Mouse (Mus musculus) CD4-positive naive resting alpha-beta T cell, adult 76 days (primary cell): ENCODE data around the gene Cldn7. TPM values are rescaled to one million over a fixed set of nuclear protein-coding genes. Genes with fewer than 3 reads are reported as not detected.

Source experiments
- total RNA-seq: library from RNA; stranded (reverse); gene quantifications from one replicate; pipeline ENCODE4 v1.2.4, GENCODE M21; 2023

Cldn7 gene
- not detected for total RNA-seq

DNA sequence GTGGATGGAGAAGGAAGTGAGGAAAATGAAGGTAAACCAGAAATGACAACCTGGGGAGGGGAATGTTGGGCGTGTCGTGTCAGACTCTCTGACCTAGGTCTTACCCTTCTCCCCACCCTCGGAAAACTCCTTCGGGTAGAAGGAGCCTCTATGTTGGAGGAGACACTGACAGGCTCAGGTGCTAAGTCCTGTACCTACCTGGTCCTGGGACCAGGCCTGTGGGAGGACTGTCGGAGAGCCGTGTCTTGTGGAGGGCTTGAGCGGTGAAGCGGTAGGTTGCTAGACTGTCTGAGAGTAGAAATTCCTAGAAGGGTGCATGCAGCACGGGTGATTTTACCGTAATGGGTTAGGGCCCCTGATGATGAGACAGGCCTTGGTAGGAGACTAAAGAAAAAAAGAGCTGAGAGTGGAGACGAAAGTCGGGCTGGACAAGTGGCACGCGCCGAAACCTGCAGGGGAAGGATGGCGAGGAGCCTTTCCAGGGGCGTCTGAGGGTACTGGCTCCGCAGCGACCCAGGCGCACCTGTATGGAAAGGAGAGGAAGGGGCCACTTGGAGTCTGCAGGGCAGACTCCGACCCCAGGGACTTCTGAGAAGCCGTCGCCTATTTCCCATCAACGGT lies at the start of gene Cldn7:
Gene Cldn7 (plus strand): TSS at position 130 of the 621 bp plus-strand sequence.

DNA sequence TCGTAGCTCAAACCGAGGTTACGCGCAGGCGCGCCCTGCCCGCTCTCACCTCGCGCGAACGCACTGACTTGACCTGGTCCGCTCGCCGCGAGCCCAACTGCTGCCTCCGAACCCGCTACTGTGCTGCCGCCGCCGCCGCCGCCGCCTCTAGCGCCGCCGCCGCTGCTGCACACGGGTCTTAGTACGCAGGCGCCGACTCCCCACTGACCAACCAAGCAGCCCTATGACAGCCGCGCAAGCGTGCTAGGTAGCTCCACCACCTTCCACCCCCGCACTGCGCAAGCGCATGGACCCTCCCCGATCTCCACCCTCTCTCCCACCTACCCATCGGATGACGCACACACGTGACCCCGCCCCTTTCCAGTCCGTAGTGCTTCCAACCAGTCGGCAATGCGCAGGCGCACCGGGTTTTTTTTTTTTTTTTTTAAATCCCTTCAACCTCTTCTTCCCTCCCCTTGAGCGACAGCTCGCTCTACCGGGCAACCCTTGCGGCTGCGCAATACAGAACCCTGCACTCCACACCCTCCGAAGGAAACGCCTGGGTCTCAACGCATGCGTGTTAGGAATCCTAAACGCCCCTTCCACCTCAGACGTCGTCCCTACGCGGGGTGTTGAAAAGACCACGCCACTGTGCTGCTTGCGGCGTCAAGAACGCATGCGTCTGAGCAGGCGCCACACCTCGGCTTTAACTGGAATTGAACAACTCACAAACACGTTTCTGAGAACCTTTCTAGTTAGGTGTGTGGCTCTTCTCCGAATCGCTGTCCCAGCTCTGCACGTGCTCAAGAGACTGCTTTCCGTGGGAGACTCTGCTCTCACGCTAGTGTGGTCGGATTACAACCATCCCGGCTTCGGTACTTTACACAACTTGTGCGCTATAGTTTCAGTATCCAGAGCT lies 43.2 kb upstream of the Cldn7 start, which contains the start of gene Eif5a:
Gene Eif5a (minus strand): TSS at position 845 of the 898 bp plus-strand sequence.

DNA sequence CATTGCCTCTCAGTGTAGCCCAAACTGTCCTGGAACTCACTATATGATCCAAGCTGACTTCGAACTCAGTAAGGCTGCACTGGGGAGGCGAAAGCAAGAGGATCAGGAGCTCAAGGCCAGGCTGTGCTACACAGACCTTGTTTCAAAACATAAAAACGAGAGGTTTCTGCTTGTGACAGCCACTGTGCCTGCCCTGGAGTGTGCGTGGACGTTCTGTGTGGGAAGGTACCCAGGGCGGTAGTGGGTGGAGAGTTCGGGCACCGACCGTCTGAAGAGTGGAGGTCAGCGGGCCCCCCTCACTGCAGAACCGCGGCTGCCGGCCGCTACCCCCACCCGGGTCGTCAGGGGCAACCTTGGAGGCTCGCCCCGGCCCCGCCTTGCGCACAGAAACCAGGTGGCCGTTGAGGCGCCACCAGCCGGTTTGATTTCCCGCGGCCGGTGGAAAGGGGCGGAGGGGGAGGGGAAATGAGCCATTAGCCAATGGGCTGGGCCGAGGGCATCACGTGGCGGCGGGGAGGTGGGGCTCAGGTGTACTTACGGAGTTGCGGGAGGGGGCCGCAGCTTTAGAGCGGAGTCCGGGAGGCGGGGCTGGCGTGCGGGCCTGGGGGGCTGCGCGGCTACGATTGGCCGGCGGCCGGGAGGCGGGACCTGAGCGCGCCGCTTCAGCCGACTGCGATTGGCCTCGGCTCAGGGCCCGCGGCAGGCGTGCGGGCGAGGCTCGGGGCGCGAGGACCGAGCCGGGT lies 29.3 kb upstream of the Cldn7 start, which contains the start of gene Ybx2:
Gene Ybx2 (plus strand): TSS at position 660 of the 743 bp plus-strand sequence.

DNA sequence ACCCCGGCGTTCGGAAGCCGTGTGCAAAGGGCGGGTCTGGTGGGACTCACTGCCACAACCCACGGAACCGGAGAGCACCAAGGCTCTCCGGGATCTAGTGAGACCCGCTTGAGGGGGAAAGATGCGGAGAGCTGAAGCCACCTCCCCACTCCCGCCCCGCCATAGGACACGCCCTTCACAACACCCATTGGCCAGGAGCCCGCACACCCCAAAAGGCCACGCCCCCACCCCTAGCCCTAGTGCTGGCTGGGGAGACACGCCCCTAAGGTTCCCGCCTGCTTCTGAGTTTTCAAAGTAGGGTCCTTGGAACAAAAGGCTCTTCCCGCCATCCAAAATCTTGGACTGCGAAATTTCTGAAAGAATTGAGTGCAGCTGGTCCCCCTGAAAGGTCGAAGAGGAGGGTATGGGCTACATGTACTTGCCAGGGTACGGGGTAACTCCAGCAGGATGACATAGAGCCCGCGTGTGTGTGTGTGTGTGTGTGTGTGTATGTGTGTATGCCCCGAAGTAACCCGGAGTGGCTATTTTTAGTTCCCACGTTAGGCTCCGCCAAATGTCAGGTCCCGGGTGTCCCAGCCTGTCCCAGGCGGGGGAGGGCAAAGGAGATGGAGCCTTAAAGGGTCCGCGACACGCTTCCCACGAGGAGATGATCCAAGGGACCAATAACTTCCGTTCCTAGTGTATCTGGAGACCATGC lies 16.4 kb upstream of the Cldn7 start, which contains the start of gene Slc2a4:
Gene Slc2a4 (minus strand): TSS at position 123 of the 697 bp plus-strand sequence.

DNA sequence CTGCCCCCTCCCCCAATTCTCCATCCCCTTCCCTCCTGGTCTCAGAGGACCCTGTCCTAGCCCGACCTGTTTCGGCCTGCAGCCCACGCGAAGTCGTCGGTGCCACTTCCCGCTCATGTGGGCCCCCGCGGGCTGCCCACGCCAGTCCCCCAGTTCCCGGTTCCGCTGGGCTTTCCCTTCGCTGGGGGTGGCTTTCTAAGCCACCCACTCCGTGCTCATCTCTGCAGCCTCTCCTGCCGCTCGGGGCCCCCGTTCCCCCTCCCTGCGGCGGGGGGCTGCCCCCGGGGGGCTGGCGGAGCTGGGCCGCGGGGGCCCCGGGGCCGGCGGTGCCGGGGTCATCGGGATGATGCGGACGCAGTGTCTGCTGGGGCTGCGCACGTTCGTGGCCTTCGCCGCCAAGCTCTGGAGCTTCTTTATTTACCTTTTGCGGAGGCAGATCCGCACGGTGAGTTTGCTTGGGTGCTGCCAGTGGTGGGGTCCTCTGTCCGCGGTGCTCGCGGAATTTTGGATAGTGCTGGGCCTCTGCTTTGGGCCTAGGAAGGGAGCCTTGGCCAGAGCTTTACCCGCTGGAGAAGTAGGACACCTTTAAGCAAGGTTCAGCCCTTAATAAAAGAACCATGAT lies 16.7 kb downstream of the Cldn7 start, which contains the start of gene Ctdnep1:
Gene Ctdnep1 (plus strand): TSS at position 16 of the 622 bp plus-strand sequence.

DNA sequence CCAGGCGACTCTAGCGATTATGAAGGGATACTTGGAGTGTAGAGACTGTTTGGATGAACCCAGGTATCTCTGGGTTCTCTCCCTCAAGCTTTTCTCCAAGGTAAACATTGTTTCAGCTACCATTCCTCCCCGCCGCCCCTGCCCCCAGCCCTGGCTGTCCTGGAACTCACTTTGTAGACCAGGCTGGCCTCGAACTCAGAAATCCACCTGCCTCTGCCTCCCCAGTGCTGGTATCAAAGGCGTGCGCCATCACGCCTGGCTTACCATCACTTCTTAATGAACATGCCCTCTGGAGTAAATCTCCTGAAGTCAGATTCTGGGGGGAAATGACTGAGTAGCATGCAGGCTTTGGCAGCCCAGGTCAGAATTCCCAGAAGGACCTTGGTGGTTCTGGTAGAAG lies 17.6 kb downstream of the Cldn7 start, which contains the start of gene Elp5:
Gene Elp5 (minus strand): TSS at position 293 of the 400 bp plus-strand sequence.

DNA sequence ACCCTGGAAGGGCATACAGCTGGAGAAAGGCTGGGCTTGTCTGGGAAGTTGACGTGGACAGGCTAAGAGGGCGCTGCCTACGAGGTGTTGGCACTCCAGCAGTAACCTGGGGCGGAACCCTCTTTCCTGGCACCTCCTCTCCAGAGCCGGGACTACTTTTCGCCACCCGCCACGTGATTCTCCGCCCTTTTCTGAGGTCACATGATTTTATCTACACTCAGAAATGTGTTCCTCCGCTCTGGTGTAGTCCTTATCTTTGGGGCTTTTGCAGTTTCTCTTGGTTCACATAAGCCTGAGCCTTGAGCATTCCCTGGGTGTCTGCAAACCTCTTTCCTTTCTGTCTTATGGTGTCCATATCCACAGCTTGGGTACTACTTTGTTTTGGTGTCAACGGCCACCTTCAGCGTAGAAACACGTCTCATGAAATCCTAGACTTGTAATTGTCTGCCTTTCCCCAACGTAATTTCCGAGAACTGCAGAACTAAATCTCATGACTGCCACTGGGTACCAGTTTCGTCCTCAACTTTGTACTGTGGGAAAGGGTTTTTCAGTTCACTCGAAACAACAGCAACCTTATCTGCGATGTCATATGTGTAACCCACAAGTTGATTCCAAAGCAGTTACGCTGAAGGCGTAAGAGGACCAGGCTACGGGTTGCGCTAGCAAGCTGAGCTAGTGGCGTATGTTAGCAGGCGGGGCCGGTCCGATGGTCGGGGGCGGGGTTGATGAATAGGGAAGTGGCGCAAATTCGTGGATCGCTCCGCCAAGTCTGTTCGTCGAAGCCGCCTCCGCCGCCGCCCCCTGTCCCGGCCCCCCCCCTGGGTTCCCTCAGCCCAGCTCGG lies 26.5 kb downstream of the Cldn7 start, which contains the start of gene Gabarap:
Gene Gabarap (plus strand): TSS at position 294 of the 842 bp plus-strand sequence.

DNA sequence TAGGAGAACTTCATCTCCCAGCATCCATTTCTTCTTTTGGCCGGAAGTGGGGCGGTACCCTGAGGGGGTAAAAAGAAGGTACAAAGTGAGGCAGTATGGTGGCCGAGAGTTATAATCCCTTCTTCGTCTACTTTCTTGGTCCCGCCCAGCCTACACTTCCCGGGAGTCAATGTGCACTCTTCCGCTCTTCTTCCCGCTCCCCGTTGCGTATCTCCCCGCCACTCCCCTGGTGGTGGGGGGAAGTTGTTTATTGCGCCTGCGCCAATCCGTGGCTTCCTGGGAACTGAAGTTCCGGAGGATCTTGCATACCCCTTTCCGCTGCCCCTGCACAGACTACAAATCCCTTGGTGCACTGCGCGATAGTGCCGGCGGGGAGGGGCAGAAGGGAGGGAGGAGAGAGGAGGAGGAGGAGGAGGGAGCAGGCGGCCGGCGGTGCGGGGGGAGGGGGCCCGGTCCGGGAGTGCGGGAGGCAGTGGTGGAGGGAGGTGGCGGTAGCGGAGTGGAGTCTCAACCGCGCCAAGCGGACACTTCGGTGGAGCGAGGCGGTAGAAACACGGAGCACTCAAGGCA lies 30.9 kb downstream of the Cldn7 start, which contains the start of gene Phf23:
Gene Phf23 (plus strand): TSS at position 387 of the 570 bp plus-strand sequence.

DNA sequence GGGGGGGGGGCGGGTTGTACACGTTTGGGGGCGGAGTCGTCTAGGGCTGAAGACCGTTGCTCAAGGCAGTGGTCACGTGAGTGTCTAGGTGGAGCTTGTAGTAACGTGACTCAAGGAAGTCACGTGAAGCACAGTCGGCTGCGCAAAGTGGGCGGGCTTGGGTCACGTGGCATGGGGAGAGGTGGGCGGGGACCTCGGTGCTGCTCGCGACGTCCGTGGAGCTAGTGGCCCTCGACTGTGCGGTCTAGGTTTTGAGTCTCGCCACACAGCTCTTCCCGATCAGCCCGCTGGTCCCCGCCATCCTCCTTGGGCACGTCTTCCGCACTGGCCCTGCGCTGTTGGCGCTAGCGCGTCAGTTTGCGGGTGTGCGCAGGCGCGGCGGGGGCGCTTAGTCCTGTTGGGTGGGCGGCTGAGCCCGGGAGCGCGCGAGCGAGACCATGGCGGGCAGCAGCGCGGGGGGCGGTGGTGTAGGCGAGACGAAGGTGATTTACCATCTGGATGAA lies 35.9 kb downstream of the Cldn7 start, which contains the start of gene Dvl2:
Gene Dvl2 (plus strand): TSS at position 200 of the 503 bp plus-strand sequence.

DNA sequence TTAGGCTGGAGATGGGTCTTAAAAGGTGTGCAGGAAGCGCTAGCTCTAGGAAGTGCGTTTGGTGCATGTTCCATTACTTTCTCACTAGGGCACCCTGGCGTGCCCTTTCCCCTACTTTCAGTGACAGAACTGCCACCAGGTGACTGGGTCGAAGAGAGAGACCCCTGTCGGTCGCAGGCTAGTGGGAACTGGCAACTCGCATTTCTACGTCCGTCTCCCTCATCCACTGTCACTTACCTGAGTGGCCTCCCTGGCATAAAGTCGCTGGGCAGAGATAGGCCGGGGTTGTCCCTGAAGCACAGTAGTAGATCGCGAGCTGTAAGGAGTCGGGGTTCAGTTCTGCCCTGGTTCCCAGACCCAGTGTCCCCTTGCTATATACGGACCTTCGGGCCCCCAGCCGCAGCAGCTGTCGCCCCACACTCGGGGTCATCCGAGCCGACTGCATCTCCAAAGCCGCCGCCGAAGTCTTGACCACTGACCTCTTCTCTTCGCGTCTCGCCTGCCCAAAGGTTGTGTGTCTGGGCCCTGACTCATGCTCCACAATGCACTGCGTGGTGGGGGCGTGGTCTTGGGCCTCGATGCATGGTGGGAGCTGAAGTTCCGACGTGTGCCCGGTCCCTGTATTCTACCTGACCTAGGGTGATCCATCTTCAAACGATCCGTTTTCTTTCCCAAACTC lies 50.4 kb downstream of the Cldn7 start, which contains the start of gene Acadvl:
Gene Acadvl (minus strand): TSS at position 532 of the 679 bp plus-strand sequence.

DNA sequence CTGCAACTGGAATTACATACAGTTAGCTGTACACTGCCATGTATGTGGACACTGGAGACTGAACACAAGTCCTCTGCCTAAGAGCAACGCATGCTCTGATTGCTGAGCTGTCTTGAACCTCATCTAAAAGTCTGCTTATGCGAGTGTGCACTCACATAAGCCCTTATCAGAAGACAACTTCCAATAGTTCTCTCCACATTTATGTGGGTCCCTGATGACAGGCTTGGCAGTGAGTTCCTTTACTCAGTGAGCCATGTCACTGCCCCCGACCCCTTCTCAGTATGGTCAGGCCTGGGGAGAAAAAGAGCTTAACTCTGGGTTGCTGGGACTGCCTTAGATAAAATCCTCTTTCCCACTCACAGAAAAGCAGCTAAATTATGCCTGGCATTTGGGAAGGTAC lies 52.1 kb downstream of the Cldn7 start, which contains the start of gene Dlg4:
Gene Dlg4 (plus strand): TSS at position 274 of the 400 bp plus-strand sequence.

Other genes with a start within 250 kb of the Cldn7 start
- gene Polr2a, start 206.1 kb upstream of the Cldn7 start, total RNA-seq, result 169 TPM
- not detected for gene Slc35g3, start 202.8 kb upstream of the Cldn7 start, total RNA-seq
- 52.5 TPM for gene Zbtb4, start 198.9 kb upstream of the Cldn7 start, total RNA-seq
- gene Chrnb1, start 168.8 kb upstream of the Cldn7 start, total RNA-seq, result 1.9 TPM
- gene Fgf11, start 162.9 kb upstream of the Cldn7 start, total RNA-seq, result not detected
- gene Tmem102, start 159.2 kb upstream of the Cldn7 start, total RNA-seq, result not detected
- not detected for gene Gm39566, start 149.5 kb upstream of the Cldn7 start, total RNA-seq
- not detected for gene Spem2, start 146.3 kb upstream of the Cldn7 start, total RNA-seq
- not detected for gene Spem1, start 142.6 kb upstream of the Cldn7 start, total RNA-seq
- gene Nlgn2, start 127.0 kb upstream of the Cldn7 start, total RNA-seq, result 2.8 TPM
- 14.5 TPM for gene Tmem256, start 126.3 kb upstream of the Cldn7 start, total RNA-seq
- gene Plscr3, start 118.4 kb upstream of the Cldn7 start, total RNA-seq, result 10.6 TPM
- gene Tnk1, start 106.0 kb upstream of the Cldn7 start, total RNA-seq, result not detected
- not detected for gene Tmem95, start 86.8 kb upstream of the Cldn7 start, total RNA-seq
- 1.00 TPM for gene Kctd11, start 83.4 kb upstream of the Cldn7 start, total RNA-seq
- gene Acap1, start 69.2 kb upstream of the Cldn7 start, total RNA-seq, result 384 TPM
- 1.1 TPM for gene 2810408A11Rik, start 63.8 kb upstream of the Cldn7 start, total RNA-seq
- gene Neurl4, start 63.7 kb upstream of the Cldn7 start, total RNA-seq, result 46.9 TPM
- 146 TPM for gene Gps2, start 50.9 kb upstream of the Cldn7 start, total RNA-seq
- 275 TPM for gene Eif5a, start 42.8 kb upstream of the Cldn7 start, total RNA-seq
- gene Ybx2, start 29.0 kb upstream of the Cldn7 start, total RNA-seq, result not detected
- gene Slc2a4, start 16.6 kb upstream of the Cldn7 start, total RNA-seq, result 0.62 TPM
- 69.6 TPM for gene Ctdnep1, start 16.4 kb downstream of the Cldn7 start, total RNA-seq
- 35.0 TPM for gene Elp5, start 17.7 kb downstream of the Cldn7 start, total RNA-seq
- 187 TPM for gene Gabarap, start 26.4 kb downstream of the Cldn7 start, total RNA-seq
- gene Phf23, start 31.0 kb downstream of the Cldn7 start, total RNA-seq, result 50.0 TPM
- 26.9 TPM for gene Dvl2, start 35.8 kb downstream of the Cldn7 start, total RNA-seq
- 57.5 TPM for gene Acadvl, start 50.6 kb downstream of the Cldn7 start, total RNA-seq
- gene Dlg4, start 52.2 kb downstream of the Cldn7 start, total RNA-seq, result 38.6 TPM
- not detected for gene Asgr1, start 89.3 kb downstream of the Cldn7 start, total RNA-seq
- not detected for gene Asgr2, start 127.9 kb downstream of the Cldn7 start, total RNA-seq
- gene Mgl2, start 165.6 kb downstream of the Cldn7 start, total RNA-seq, result not detected
- 1.5 TPM for gene Clec10a, start 191.4 kb downstream of the Cldn7 start, total RNA-seq
- not detected for gene Slc16a11, start 248.0 kb downstream of the Cldn7 start, total RNA-seq